Mouse (Mus musculus) retina, postnatal 1 day (tissue): ENCODE measurements at regions not wholly inside any gene's neighbourhood (a gene's known extent, or its start where the extent isn't known, plus 50 kb on each side); places are given as distances from the start of the nearest gene placed in this dataset.

Source experiments
- DNase-seq: peaks from one replicate; pipeline ENCODE4 v3.0.0-alpha.2; 2012

- no peak for DNase-seq
Observed at GRCm38 (mm10) chr2:115338178-115338577, 243.3 kb upstream of the BC052040 start.

GRCm38 (mm10) chr2:115339034-115339433 is 242.5 kb upstream of the BC052040 start:
- no peak for DNase-seq

DNA sequence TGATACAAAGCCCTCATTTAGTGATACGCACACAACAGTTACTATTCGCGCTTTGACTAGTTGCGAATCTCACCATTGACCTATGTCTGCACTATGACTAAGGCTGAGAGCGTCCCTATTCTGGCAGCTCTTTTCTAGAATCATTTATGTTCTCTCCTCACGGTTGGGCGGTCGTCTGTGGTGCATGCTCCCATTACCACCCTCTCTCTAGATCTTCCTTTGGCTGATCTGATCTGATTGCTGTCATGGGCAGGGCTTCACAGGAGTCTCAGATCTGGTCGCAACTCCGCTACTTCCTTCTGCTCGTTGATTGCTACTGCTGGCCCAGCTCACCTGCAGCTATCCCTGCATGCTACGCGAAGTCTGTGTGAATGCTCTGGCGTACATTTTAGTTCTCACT is 239.2 kb upstream of the BC052040 start:
- peak; percentile 31 for DNase-seq

DNA sequence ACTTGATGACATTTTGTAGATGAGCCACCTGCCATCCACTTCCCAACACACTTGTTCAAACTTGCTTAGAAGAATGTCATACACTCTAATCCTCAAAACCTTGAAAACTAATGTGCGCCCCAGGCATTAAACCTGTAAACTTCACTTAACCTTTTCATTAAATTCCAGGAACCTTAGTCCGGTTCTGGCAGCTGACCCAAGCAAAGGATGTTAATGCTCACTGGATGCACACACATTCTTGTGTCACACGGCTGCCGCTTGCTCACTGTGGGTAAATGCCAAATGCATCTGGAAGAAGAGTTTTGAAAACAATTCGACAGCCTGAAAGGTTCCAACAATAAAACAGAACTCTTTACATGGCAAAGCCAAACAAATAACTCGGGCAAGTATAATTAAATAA is 235.0 kb upstream of the BC052040 start:
- DNase-seq, result peak; percentile 13

DNA sequence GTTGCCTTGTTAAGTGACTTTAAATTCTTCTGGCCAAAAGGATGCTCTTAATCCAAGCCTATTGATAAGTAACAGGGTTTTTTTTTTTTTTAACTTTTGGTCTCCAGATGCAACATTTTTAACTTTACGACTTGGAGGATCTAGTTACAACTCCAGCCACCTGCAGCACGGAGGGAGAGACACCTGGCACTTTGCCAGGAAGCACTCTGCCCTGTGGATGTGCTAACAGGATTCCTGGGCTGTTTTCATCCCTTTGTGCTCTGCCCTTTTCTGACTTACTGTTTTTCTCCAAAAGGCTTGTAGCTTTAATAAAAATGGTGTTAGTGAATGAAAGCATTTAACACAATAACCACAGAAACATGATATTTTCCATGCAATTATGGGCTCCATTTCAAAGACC is 233.3 kb upstream of the BC052040 start:
- peak; percentile 27 for DNase-seq

DNA sequence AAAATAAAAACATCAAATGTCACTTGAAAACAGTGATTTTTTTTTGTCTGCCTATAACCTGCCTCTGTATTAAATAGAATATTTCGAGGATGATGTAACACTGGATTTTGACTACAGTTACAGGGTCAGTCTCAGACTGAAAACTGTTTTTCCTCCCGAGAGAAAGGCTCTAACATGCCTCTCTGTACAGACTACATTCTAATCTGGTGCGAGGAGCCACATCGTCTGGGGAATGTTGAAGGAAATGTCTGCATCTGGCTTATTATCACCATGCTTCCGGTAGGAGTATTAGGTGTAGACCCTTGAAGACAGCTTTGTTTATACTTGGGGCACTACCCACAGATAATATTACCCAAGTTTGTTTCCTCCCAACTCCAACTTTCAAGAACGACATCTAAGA is 210.4 kb upstream of the BC052040 start:
- DNase-seq, result no peak

DNA sequence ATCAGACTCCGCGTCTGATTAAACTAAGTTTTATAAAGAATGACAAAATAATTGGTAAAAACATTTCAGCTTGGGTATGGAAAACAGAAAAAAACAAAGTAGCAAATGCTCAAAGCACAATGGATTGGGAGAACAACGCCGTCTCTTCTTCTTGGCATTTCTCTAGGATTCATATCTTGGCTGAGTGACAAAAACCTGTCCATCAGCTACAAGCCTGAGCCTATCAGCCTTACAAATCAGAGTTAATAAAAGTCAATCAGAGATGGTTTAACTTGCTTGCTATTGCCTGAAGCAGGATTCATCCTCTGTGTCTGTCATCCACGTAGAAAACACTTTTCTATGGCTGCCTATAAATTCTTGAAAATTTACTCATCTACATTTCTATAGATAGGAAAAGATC is 206.2 kb upstream of the BC052040 start:
- DNase-seq, result peak; percentile 48

DNA sequence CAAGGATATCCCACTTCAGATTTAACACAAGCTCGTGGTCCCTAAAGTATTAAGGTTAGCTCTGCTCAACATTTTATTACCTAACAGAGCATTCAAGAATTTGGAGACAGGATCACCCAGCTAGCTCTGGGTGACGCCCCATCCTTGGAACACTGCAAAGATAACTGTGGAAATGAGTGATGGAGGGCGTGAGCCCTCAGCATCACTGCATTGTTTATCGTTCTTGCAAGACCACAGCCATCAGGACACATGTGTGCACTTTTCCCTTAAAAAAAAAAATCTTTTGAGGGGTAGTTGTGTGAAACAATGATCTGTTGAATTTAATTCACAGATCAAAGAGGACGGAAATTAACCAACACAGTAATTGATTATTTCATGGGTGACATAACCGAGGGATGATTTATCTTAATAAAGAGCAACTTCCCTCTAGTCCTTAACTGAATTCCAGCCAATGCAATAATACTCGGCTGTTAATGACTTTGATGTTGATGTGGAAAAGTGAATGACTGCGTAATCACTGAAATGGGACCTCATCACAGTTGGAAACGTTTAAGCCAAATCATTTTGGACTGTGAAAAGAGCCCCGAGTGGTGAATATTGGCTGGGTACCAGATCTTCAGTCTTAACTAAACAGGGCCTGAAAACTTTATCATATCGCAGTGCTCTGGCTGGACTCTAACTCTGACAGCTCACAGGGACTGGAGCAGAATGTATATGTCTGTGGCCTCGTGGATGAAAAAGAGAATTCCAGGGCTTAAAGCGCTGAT is 196.9 kb upstream of the BC052040 start:
- DNase-seq, result peak; percentile 29

DNA sequence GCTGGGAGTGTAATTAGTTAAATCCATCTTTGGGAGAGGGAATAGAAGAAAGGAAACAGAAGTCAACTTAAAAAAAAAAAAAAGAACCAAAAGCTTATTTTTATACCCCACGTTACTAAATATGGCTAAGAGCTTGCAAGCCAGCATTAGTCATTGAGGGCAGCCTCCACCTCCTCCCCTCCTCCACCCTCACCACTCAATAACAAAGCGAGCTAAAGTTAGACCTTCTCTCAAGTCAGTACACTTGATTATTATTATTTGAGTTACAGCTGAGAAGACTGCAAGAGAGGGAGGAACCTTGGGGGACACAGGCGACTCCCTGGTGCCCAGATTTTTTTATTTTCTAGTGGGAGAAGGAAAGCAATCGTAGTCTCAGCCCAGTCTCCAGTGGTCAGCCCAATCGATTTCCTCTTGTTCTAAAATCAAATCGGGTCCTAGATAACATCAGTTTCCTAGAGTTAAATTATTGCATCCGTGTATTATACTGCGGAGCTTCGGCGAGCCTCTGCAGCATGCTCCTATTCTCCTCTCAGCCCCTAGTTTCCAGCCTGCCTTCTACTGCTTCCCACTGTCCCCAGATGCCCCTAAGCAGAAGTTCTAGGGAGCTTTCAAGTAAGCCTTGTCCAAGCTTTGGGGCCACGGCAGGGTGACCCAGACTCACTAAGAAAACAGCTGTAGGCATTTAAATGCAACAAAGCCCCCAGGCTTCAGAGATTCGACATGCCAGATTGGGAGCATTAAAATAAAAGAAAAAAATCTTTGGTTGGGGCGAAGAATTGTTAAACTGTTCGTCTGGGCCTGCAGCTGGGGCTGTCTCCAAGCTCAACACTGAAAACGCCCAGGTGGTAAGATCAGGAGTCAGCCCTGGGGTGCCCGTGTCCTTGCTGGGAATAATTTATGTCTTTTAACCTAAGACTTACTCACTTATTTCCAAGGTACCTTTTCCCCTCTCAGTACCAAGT is 196.0 kb upstream of the BC052040 start:
- DNase-seq, result no peak

- DNase-seq, result no peak
Observed at GRCm38 (mm10) chr2:115391575-115391974, 189.9 kb upstream of the BC052040 start.

- no peak for DNase-seq
Observed at GRCm38 (mm10) chr2:115392082-115392762, 189.3 kb upstream of the BC052040 start.

GRCm38 (mm10) chr2:115394091-115394490 is 187.4 kb upstream of the BC052040 start:
- no peak for DNase-seq

DNA sequence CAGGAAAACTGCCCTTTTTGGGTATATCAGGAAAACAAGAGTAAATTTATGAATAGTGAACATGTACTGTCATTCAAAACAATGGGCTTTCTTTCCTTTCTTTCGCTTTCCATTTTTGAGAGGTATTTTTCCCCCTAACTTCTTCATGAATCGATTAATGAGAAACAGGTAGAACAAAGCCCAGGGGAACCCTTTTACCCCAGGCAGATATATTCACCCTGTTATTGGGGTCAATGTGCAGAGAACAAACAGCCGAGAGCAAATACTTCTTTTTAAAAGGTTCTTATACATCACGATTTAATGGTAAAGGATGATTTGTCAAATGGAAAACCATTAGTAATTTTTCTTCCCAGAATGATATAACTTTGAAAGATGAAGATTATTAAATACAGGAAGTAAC is 183.0 kb upstream of the BC052040 start:
- DNase-seq, result no peak

DNA sequence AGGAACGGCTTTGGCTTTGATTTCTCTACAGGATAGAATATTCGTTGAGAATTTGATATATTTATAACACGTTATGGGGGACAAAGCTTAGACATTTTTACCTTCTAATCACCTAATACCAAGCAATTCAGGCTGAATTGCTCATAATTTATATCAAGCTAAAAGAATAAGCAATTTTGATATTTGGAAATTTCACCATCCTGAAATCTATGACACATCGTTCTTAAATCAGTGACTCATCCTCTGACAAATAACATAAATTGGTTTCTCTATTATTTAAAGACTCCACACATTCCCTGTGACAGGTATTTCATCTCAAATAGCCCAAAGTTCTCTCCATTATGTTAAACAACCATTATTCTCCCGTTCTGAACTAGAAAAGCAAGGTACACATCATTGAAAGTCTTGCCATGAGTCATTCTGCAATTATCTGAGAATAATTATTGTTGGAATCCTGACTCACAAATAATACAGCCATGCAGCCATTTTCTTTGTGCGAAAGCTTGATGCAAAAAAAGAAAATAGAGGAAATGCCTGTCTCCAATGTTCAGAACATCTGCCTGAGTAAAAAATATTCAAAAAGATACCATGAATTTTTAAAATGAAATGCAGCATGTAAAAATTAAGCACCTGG is 182.3 kb upstream of the BC052040 start:
- DNase-seq, result no peak

DNA sequence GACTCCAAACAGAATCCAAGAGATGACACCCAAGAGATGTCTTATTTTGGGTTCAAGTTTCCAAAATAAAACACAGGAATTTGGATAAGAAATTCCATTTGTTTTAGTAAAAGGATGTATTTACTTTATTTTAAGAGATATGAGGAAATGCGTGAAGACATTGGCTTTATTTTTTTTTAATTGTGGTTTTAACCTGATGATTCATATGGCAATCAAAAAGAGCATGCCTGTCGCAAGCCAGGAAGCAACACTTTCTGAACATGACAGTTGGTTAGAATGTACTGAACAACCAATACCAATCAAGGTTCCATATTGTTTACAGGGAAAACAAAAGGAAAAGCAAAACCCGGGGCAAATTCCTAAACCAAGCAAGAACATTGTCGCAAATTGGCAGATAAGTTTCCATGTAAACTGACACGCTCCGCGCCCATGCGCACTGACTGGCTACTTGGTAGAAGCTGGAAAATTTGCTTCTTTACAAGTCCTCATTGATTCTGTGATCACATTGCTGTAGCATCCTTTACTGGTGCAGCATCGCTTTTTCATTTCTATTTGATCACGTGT is 181.4 kb upstream of the BC052040 start:
- DNase-seq, result no peak

GRCm38 (mm10) chr2:115402246-115402645 is 179.3 kb upstream of the BC052040 start:
- no peak for DNase-seq

GRCm38 (mm10) chr2:115432476-115432875 is 149.0 kb upstream of the BC052040 start:
- no peak for DNase-seq

DNA sequence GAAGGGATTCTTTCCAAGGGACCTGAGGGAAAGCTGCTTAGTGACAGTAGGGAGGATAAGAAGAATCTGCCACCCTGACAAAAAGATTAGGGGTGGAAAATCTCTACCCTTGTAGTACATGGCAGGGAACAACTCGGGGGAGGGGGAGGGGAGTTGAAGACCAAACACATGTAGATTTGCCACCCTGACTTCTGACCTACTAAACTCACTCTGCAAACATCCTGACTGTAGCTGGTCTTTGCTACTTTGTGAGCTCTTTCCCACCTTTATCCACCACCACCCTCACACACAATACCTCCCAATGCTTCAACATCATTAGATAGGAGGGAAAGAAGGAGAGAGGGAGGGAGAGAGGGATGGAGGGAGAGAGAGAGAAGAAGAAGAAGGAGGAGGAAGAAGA is 140.4 kb upstream of the BC052040 start:
- DNase-seq, result peak; percentile 16

- DNase-seq, result no peak
Observed at GRCm38 (mm10) chr2:115449783-115450483, 131.6 kb upstream of the BC052040 start.

DNA sequence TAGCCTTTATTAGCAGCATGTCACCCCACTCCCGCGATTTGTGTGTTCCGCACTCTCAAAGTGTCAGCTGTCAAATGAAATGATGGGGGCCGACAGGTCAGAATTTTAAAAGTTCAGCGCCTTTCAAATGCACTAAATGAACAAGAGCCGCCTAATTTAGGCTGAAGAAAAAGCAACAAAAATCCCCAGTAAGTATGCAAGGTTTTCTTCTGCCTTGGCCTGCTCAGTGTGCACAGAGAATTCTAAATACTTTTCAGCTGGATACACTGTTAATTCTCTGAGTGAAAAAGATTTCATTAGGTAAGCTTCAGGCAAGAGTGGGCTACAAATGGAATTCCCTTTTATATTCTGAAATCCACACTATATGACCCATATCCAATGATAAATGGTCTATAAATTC is 125.9 kb upstream of the BC052040 start:
- peak; percentile 10 for DNase-seq

DNA sequence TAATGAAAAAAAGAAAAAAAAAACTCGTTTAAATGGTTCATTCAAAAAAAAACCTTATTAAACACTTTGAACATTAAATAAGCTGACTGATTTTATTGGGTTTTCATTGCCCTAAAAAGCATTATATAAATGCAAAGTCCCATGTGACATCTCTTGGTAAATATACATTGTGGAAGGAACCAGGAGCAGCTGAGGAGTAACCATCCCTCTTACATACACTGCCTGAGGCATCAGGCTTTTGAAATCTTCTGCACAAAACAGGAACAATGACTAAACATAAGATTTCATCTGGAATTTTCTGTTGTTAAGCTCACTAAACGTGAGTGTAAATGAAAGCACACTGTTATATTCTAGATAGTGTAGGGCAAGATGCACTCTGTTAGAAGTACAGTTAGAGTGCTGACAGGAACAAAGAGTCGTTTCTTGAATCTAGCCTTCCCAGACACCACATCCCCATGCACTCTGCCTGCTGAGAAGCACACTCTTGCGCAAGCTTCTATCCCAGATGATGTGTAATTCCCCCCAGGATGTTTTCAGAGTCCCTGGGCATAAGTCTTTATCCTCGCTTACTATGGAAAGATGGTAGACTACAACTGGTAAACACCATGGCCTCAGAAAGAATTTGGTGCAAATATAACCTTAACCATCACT is 125.0 kb upstream of the BC052040 start:
- no peak for DNase-seq
